Mouse (Mus musculus) neutrophil, adult 5-6 weeks (primary cell): ENCODE data around the gene Spata20. TPM values are rescaled to one million over a fixed set of nuclear protein-coding genes. Genes with fewer than 3 reads are reported as not detected.

Experiments used
- ATAC-seq: fragments of 151-379, 151-347 bp; 2 replicates; pipeline ENCODE4 v1.8.0; 2017; ENCODE audit warnings: mild to moderate bottlenecking, moderate TSS enrichment; ENCODE audit not compliant: insufficient number of reproducible peaks, poor library complexity, low FRiP score, severe bottlenecking; ENCODE audit errors: extremely low read depth
- total RNA-seq: library from RNA; stranded (forward); fragments of 200-1000 nt; gene quantifications from 2 replicates; pipeline ENCODE4 v1.2.3, GENCODE M21; 2017

Gene Spata20
- total RNA-seq, 1 experiment from 2014 or later, result not detected

GRCm38 (mm10) chr11:94461856-94462255, 24.1 kb downstream of the Spata20 start:
- ATAC-seq, result no peak

GRCm38 (mm10) chr11:94457001-94457400, 29.0 kb downstream of the Spata20 start:
- no peak for ATAC-seq

- ATAC-seq, result no peak
Observed at GRCm38 (mm10) chr11:94456347-94456746, 29.6 kb downstream of the Spata20 start.

- ATAC-seq, result no peak
Observed at GRCm38 (mm10) chr11:94455161-94455820, 30.7 kb downstream of the Spata20 start.

- no peak for ATAC-seq
Observed at GRCm38 (mm10) chr11:94454756-94455155, 31.2 kb downstream of the Spata20 start.

GRCm38 (mm10) chr11:94451091-94451773, 34.7 kb downstream of the Spata20 start:
- no peak for ATAC-seq

- no peak for ATAC-seq
Observed at GRCm38 (mm10) chr11:94449886-94450285, 36.1 kb downstream of the Spata20 start.

- ATAC-seq, result no peak
Observed at GRCm38 (mm10) chr11:94449239-94449638, 36.7 kb downstream of the Spata20 start.

GRCm38 (mm10) chr11:94447017-94447416, 39.0 kb downstream of the Spata20 start:
- ATAC-seq, result no peak

GRCm38 (mm10) chr11:94445300-94445699, 40.7 kb downstream of the Spata20 start:
- ATAC-seq, result no peak

GRCm38 (mm10) chr11:94444829-94445228, 41.1 kb downstream of the Spata20 start:
- ATAC-seq, result no peak

GRCm38 (mm10) chr11:94441752-94442151, 44.2 kb downstream of the Spata20 start:
- ATAC-seq, result no peak

- ATAC-seq, result no peak
Observed at GRCm38 (mm10) chr11:94441122-94441521, 44.9 kb downstream of the Spata20 start.

GRCm38 (mm10) chr11:94440421-94440820, 45.6 kb downstream of the Spata20 start:
- ATAC-seq, result no peak

GRCm38 (mm10) chr11:94429011-94429651, 56.8 kb downstream of the Spata20 start:
- ATAC-seq, result no peak

Other genes starting within 250 kb of the Spata20 start
- 0.61 and 0.70 TPM in 2 replicates for gene Wfikkn2, start 240.2 kb downstream of the Spata20 start, total RNA-seq
- gene Gm21885, start 204.3 kb downstream of the Spata20 start, total RNA-seq, result 2.2 TPM in 1 of 2 replicates, not detected in the other
- 241 and 265 TPM in 2 replicates for gene Luc7l3, start 164.2 kb downstream of the Spata20 start, total RNA-seq
- 68.3 and 73.1 TPM in 2 replicates for gene Ankrd40, start 158.2 kb downstream of the Spata20 start, total RNA-seq
- 0.86 and 1.2 TPM in 2 replicates for gene Abcc3, start 93.2 kb downstream of the Spata20 start, total RNA-seq
- not detected in 2 replicates for gene Cacna1g, start 12.0 kb downstream of the Spata20 start, total RNA-seq
- 2.0 and 2.4 TPM in 2 replicates for gene Epn3, start 13.8 kb upstream of the Spata20 start, total RNA-seq
- gene Mycbpap, start 35.6 kb upstream of the Spata20 start, total RNA-seq, result not detected in 2 replicates
- 2.3 and 3.3 TPM in 2 replicates for gene Rsad1, start 63.1 kb upstream of the Spata20 start, total RNA-seq
- gene Chad, start 78.9 kb upstream of the Spata20 start, total RNA-seq, result 0.23 and 0.25 TPM in 2 replicates
- 19.8 and 22.8 TPM in 2 replicates for gene Acsf2, start 115.7 kb upstream of the Spata20 start, total RNA-seq
- gene Lrrc59, start 143.6 kb upstream of the Spata20 start, total RNA-seq, result 37.4 and 38.2 TPM in 2 replicates
- 8.6 and 13.8 TPM in 2 replicates for gene Mrpl27, start 167.6 kb upstream of the Spata20 start, total RNA-seq
- gene Eme1, start 167.8 kb upstream of the Spata20 start, total RNA-seq, result 0.47 and 1.8 TPM in 2 replicates
- 7.2 and 8.7 TPM in 2 replicates for gene Xylt2, start 191.3 kb upstream of the Spata20 start, total RNA-seq
- not detected in 2 replicates for gene Gm11541, start 218.3 kb upstream of the Spata20 start, total RNA-seq